Mouse (Mus musculus) heart, postnatal 10 days (tissue): ENCODE results near the gene Ccdc103. TPM values are rescaled to one million over a fixed set of nuclear protein-coding genes. Genes with fewer than 3 reads are reported as not detected.

Source experiments
- DNase-seq, 2 experiments: peaks; one replicate each; pipeline ENCODE4 v3.0.0; 2021
- intact Hi-C: fragments of 180-260 bp; cut with DNase I; formaldehyde crosslinking; loops from one replicate; pipeline ENCODE4 v1.15.1; 2025
- total RNA-seq, 2 experiments: library from RNA; stranded (reverse); gene quantifications; 2 replicates each; pipeline ENCODE4 v1.2.3; 2021

Ccdc103 gene
- total RNA-seq, 2 experiments from 2014 or later: 0.14 to 0.15 TPM

GRCm38 (mm10) chr11:102888135-102888534 is 7.1 kb downstream of the Ccdc103 start:
- no peak for DNase-seq
- intact Hi-C loops: no loop called here

GRCm38 (mm10) chr11:102890096-102890495 is 9.1 kb downstream of the Ccdc103 start:
- intact Hi-C loops: no loop called here
- DNase-seq: no peak

GRCm38 (mm10) chr11:102893015-102893651 is 12.1 kb downstream of the Ccdc103 start:
- intact Hi-C loops: no loop called here
- peak; percentile 64 to 68 for DNase-seq

GRCm38 (mm10) chr11:102894716-102895115 is 13.7 kb downstream of the Ccdc103 start:
- DNase-seq: no peak
- intact Hi-C loops: no loop called here

GRCm38 (mm10) chr11:102895779-102896178 is 14.8 kb downstream of the Ccdc103 start:
- intact Hi-C loops: no loop called here
- DNase-seq: no peak

- intact Hi-C loops: no loop called here
- no peak for DNase-seq
Observed at GRCm38 (mm10) chr11:102896641-102897040, 15.6 kb downstream of the Ccdc103 start.

GRCm38 (mm10) chr11:102898408-102898807 is 17.4 kb downstream of the Ccdc103 start:
- no peak for DNase-seq
- intact Hi-C loops: no loop called here

GRCm38 (mm10) chr11:102900763-102901162 is 19.8 kb downstream of the Ccdc103 start, which contains the start of gene Gfap:
TSS of gene Gfap (minus strand) at chr11:102900912.
- peak; percentile 85 to 90 for DNase-seq
- intact Hi-C loops: loop anchor here (1.0 kb wide), 2 partner anchors 93 to 154 kb away; no protein-coding TSS in a partner anchor

- intact Hi-C loops: loop anchor here (1.0 kb wide), 1 partner anchor 153 kb away; no protein-coding TSS in a partner anchor
- DNase-seq: no peak
Observed at GRCm38 (mm10) chr11:102901199-102901598, 20.2 kb downstream of the Ccdc103 start.

- intact Hi-C loops: no loop called here
Observed at GRCm38 (mm10) chr11:102902107-102902506, 21.1 kb downstream of the Ccdc103 start.

GRCm38 (mm10) chr11:102903654-102904053 is 22.6 kb downstream of the Ccdc103 start:
- intact Hi-C loops: no loop called here

More at GRCm38 (mm10) chr11:102902107-102902506, 21.1 kb downstream of the Ccdc103 start:
- no peak for DNase-seq

GRCm38 (mm10) chr11:102911376-102911775 is 30.4 kb downstream of the Ccdc103 start:
- DNase-seq: no peak
- intact Hi-C loops: no loop called here

More at GRCm38 (mm10) chr11:102903654-102904053, 22.6 kb downstream of the Ccdc103 start:
- no peak for DNase-seq

GRCm38 (mm10) chr11:102915380-102915779 is 34.4 kb downstream of the Ccdc103 start:
- no peak for DNase-seq
- intact Hi-C loops: no loop called here

- DNase-seq: no peak
- intact Hi-C loops: no loop called here
Observed at GRCm38 (mm10) chr11:102918077-102918476, 37.1 kb downstream of the Ccdc103 start.

GRCm38 (mm10) chr11:102921491-102921890 is 40.5 kb downstream of the Ccdc103 start:
- intact Hi-C loops: no loop called here
- DNase-seq: no peak

GRCm38 (mm10) chr11:102924557-102925350 is 43.8 kb downstream of the Ccdc103 start, which contains the start of gene Kif18b:
TSS of gene Kif18b (minus strand) at chr11:102925124.
- intact Hi-C loops: no loop called here
- DNase-seq: peak; percentile 95

GRCm38 (mm10) chr11:102925351-102925717 is 44.3 kb downstream of the Ccdc103 start:
- intact Hi-C loops: no loop called here
- DNase-seq: no peak

GRCm38 (mm10) chr11:102930672-102931071 is 49.7 kb downstream of the Ccdc103 start:
- intact Hi-C loops: no loop called here
- DNase-seq: no peak
